Mouse (Mus musculus) hindlimb bud, embryonic 11.5 days (tissue): ENCODE measurements at regions not wholly inside any gene's neighbourhood (a gene's known extent, or its start where the extent isn't known, plus 50 kb on each side); places are given as distances from the start of the nearest gene placed in this dataset.

Experiments used
- DNase-seq: peaks from one replicate; pipeline ENCODE4 v3.0.0-alpha.2; 2012; ENCODE audit warnings: low read depth, low spot score; ENCODE audit errors: extremely low spot score

DNA sequence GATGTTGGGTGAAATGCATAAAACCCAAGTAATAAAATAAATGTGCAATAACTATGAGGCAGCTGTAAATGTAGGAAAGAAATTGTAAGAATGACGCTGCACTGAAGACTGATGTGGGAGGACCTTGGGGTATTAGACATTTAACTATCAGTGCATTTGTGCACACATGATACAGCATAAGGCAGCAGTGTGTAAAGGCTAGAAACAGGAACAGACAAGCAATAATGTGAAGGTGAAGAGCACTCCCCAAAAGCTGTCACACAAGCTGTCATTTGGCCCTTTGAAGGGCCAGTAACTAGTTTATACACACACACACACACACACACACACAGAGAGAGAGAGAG lies 339.6 kb upstream of the Ddi1 start:
- no peak for DNase-seq

DNA sequence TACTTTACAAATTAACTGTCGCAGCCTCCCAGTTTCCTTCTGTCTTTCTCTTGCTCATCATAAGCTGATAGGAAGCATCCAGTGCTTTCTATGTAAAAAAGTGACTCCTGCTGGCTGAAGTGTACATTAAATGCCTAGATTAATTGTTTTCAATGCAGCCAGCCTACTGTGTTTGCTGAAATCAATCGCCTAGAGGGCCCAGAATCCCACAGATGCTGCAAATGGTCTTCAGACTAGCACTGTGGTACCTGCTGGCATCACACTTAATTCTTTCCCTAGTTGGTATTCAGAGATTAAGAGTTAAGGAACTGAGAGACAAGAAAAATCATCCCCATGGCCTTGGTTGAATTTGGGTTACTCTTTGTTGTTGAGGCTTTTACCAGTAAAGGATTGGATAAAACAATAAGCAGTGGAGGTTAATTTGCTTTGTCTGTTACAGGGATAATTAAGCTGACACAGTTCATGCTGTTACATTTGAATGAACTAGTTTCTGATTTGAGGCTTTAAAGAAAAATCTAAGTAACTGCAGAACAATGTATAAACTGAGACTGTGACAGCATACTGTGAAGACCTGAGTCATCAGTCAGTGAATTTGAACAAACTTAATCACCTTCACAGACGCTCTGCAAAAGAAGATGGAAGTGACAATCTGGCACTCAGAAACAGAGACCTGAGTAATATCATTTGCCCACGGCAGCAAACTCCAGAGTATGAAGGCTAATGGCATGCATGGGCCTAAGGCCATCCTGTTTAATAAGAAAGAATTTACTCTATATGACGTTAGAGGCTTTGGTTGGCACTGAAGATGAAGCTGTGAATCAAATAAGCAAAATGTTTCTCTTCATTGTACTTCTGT lies 339.0 kb upstream of the Ddi1 start:
- no peak for DNase-seq
